Mouse (Mus musculus): ENCODE results near the gene Pikfyve.

- TF ChIP-seq POLR2A (IDR thresholded peaks at IDR 0.05; ENCODE audit: borderline replicate concordance, insufficient read depth, low read length): no peak
- no peak for TF ChIP-seq CTCF (IDR thresholded peaks at IDR 0.05; ENCODE audit: borderline replicate concordance, insufficient read depth, low read depth, low read length)
These were observed 128.5 kb downstream of the Pikfyve start for GRCm38 (mm10) chr1:65315022-65315407.
